Mouse (Mus musculus): Measurements from ENCODE around the gene Cnr1. TPM values are rescaled to one million over a fixed set of nuclear protein-coding genes. Genes with fewer than 3 reads are reported as not detected.

Gene Cnr1
- polyA plus RNA-seq (2015; fragmentation: Nextera tagmentation; extraction: Ambion mirVana) = 0.04 and 0.05 TPM in 2 replicates

DNA sequence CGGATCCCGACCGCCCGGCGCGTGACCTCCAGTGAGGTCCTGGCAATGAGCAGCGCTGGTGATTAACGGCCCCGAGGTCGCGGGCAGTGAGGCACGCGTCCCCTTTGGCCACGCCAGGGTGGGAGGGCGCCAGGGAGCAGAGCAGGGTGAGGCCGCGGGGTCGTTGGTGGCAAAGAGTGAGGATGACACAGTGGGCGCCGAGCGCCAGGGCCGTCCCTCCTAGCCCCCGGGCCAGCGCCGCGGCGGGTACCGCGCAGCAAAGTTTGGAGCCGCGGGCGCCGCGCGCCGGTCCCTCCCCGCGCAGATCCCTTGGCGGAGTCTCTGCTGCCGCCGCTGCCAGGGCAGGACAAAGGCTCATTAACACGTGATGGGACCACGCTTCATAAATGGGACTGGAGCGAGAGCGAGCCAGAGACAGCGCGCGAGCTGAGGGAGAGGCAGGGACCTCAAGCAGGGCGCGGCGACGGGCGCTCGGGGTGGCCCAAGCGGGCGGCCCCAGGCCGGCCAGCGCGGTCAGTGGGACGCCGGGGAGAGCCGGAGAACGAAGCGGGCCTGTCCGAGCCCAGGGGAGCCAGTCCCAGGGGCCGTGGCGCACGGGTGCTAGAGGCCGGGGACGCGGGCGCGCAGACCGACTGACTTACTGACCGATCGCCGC, at the start of gene Cnr1:
Gene Cnr1 (plus strand): TSS at position 360 of the 655 bp plus-strand sequence.
- DNase-seq (ENCODE audit: low spot score) = no peak

DNA sequence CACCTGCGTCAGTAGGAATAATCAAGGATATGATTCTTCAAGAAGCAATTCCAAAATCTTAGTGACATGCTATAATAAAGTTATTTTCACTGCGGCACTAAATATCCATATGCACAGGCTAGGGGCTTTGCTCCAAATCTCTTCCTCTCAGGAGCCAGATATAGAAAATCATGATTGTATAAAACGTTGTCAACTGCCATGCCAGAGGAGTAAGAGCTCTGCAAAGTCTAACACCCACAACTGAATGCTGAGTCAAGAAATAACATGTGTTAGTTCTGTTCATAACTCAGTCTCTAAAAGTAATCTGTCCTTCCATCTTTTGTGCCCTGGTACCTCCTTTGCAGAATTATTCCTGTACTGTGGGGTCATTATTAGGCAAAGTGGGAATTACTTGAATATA, 44.4 kb upstream of the Cnr1 start:
- no peak for DNase-seq (ENCODE audit: low spot score)

- DNase-seq (ENCODE audit: low spot score) = no peak
Measured at GRCm38 (mm10) chr4:33886026-33886425, 38.4 kb upstream of the Cnr1 start.

- no peak for DNase-seq (ENCODE audit: low spot score)
Measured at GRCm38 (mm10) chr4:33889976-33890375, 34.4 kb upstream of the Cnr1 start.

DNA sequence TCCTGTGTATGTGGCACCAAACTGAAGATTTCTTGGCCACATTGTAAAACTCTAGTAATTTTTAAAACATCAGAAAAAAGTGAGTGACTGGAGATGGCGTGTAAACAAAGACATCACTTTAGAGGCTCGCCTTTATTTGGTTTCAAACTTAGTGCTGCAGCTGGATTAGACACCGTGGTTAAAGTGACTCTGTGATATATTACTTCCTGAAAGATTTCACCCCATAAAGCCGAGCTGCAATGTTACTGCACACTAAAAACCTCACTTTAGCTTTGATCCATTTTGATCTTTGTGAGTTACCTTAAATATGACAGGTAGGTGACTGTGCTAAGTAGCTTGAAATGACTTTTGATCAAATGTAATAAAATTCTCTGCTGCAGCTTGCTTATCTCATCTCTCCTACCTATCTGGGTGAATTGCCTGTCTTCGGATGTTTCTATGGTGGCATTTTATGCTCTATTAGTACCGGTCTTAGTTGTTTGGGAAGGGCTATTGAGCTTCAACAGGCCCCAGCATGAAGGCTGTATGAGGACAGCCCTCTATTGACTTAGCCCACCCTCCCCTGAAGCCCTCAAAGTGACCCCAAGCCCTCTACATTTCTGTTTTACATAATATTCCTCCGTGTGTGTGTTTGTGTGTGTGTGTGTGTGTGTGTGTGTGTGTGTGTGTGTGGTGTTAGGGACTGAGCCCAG, 32.1 kb upstream of the Cnr1 start:
- DNase-seq (ENCODE audit: low spot score) = no peak

DNA sequence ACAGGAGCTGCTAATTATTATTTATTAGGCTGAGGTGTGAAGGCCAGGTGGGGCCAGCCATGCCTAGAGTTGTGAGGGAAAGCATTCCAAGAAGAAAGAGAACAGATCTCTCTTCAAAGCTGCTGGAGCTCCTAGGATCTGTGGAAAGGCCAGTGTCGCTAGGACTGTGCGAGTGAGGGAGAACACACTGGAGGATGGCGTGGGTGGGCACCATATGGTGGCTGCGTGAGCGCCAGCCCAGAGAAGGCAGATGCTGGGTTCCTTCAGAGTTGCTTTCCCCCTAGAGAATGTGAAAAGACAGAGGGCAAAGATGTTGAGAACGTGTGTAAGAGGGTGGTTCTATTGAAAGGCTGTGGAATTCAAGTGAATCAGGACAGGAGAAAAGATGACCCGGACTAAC, 30.6 kb upstream of the Cnr1 start:
- no peak for DNase-seq (ENCODE audit: low spot score)

- DNase-seq (ENCODE audit: low spot score) = no peak
Measured at GRCm38 (mm10) chr4:33895046-33895445, 29.3 kb upstream of the Cnr1 start.

- DNase-seq (ENCODE audit: low spot score) = no peak
Measured at GRCm38 (mm10) chr4:33895491-33895890, 28.9 kb upstream of the Cnr1 start.

DNA sequence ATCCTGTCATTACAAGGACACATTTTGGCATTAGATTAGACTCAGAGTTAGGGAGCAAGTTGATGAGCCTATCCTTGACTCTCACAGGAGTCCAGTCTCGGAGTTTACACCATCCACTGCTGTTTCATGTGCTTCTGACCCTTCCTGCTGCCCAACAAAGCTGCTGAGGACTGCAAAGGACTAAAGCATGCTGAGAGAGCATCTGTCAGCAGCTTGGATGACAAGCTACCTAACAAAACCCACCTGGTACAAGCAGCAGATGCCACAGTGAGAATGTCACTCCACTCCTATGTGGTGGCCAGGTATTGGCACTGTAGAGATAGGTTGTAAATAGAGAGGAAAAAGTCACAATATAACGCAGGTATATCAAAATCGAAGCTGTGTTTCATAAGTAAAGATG, 22.7 kb upstream of the Cnr1 start:
- DNase-seq (ENCODE audit: low spot score) = no peak

GRCm38 (mm10) chr4:33903812-33904340, 20.5 kb upstream of the Cnr1 start:
- DNase-seq (ENCODE audit: low spot score) = no peak

GRCm38 (mm10) chr4:33904826-33905225, 19.6 kb upstream of the Cnr1 start:
- DNase-seq (ENCODE audit: low spot score) = no peak

GRCm38 (mm10) chr4:33908786-33909185, 15.6 kb upstream of the Cnr1 start:
- no peak for DNase-seq (ENCODE audit: low spot score)

GRCm38 (mm10) chr4:33915730-33916129, 8.7 kb upstream of the Cnr1 start:
- no peak for DNase-seq (ENCODE audit: low spot score)

DNA sequence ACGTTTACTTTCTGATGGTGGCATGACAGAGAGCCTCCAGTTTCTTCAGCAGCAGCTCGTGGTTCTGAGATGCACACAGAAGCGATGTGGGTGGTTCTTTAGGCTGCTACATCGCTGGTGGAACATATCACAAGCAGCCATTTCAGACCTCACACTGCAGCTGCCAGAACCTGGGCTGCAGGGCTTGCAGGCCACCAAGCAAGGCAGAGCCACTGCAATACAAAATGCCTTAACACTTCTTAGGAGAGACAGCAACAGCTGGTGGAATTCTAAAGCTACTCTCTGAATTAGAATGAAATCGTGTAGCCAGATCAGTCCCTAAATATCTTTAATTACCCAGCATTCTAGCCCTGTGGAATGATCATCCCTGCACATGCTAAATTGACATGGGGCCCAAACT, 3.6 kb upstream of the Cnr1 start:
- no peak for DNase-seq (ENCODE audit: low spot score)

DNA sequence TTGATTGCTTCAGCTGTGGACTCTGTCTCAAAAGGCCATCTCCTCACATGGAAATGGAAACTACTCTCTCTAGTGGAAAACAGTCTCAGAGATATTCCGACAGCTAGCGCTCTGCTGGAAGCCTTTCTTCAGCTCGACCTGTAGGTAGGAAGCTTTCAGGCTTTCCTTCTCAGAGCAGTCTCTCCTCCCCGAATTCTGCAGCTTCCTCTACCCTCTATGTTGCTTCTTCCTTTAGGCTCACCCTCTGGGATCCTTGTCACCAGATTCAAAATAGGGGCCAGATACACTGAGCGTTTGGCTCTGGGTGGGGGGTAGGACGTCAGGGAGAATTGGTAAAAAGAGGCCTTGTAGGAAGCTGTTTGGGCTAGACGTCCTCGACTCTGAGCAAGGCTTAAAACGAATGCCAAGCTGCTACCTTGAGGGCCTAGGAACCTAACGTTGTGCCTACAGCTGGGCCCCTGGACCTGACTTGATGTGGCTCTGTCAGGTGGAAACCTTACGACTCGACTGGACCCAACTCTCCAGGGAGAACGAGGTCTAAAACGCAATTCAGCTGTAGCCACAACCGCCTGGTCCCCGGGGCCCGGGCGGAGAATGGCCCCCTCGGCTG, 1.1 kb upstream of the Cnr1 start:
- DNase-seq (ENCODE audit: low spot score) = no peak

DNA sequence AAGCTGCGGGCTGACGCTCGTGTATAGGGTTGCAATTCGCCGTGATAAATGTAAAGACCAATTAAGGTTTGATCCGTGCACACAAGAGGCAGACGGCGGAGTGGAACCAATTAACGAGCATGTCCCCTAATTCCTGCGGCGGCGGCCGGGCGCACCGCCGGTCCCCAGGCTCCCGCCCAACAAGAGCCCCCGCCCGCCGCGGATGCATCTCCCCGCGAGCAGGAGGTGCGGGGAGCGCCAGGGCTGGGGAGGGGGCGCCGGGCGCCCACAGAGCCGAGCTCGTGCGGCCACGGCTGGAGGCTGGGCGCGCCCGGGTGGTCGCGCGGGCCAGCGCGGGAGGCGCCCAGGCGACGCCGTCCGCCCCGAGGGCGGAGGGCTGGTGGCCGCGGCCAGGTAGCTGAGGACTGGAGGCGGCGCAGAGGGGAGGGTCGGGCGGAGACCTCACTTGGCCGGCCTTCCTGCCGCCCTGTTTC, 596 bp upstream of the Cnr1 start:
- no peak for DNase-seq (ENCODE audit: low spot score)

DNA sequence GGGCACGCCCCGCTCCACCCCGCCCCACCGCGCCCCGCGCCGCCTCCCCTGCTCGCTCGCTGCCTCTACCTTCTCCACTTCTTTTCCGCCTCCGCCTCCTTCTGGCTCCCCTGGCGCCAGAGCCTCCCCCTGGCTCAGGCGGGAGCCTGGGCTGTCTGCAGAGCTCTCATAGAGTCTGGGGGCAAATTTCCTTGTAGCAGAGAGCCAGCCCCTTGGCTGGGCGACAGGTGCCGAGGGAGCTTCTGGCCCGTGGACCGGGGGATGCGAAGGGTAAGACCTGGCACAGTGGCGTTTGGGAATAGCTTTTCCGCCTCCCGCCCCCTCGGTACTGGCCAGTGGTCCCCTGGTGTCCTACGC, 474 bp downstream of the Cnr1 start:
- no peak for DNase-seq (ENCODE audit: low spot score)

- DNase-seq (ENCODE audit: low spot score) = no peak
Measured at GRCm38 (mm10) chr4:33925489-33925888, 1.1 kb downstream of the Cnr1 start.

DNA sequence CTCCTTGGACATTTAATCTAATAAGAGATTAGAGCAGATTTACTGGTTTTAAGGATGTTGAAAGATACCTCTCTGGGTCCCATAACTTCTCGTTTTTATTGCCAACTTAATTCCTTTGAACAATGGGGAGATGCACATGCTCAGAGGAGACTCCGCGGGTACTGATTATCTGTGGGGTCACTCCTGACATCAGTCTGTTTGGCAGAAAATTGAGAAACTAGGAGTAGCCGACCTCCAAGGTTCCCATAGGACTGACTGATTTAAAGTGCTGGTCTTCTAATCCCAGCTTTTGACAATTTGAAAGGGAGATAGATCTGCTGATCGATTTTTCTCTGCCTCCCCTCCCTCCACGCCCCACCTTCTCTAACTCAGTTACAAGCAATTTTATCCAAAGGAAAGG, 1.6 kb downstream of the Cnr1 start:
- no peak for DNase-seq (ENCODE audit: low spot score)

DNA sequence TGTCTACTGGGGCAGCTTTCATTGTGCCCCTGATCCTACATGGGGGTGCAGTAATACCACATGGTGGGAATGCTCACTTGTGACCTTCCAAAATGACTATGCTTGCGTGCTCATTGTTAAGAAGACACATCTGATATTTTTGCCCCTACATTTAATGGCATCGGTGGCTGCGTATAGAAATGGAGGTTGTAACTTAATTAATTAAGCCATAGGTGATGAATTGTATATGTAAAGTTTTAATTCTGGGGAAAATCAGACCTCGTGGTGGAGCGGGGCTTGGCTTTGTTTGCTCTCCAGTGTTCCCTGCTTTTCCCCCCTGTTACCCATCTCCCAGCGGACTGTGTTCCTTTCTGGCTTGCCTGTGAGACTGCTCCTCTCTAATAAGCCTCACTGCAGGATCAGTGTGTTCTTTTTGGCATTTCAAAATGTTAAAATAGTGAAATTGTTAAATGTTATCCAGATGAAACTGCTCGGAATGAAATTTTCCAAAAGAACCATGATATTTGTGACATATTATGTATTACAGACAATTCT, 2.4 kb downstream of the Cnr1 start:
- DNase-seq (ENCODE audit: low spot score) = no peak

GRCm38 (mm10) chr4:33927644-33928043, 3.3 kb downstream of the Cnr1 start:
- no peak for DNase-seq (ENCODE audit: low spot score)

GRCm38 (mm10) chr4:33928450-33928849, 4.1 kb downstream of the Cnr1 start:
- DNase-seq (ENCODE audit: low spot score) = no peak

Measured in thymus, postnatal 0 days (tissue).